Mouse (Mus musculus) cerebellum, postnatal 14 days (tissue): Measurements from ENCODE around the gene Atp13a3.
A peak's percentile ranks its signal among the peaks of the same experiment; 100 is the strongest.

ENCODE experiments used
- DNase-seq, 2 experiments: peaks; one replicate each; pipeline ENCODE4 v3.0.0; 2021; ENCODE audit warnings: mixed read lengths in 2 of 2

Gene Atp13a3

DNA sequence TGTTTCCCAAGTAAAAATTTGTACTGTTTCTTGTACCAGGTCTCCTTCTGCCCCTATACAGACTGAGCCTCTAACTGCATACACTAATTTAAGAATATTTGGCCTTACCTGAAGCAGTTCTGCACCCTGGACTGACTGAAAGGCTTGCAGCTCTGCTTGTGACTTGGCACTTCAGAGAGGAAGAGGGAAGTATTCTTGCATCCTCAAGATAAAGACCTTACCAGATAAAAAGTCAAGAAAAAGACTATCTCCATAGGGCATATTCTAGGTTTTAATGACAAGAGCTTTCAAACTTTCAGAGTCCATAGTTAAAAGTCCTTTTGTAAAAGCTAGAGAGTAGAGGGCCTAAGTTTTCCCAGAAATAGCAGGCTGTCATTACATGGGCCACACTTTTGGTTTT is 95.1 kb downstream of the Atp13a3 start, which contains the start of gene Gp5:
TSS of gene Gp5 (minus strand) at position 133 of the 400 bp plus-strand sequence.
- DNase-seq = no peak

DNA sequence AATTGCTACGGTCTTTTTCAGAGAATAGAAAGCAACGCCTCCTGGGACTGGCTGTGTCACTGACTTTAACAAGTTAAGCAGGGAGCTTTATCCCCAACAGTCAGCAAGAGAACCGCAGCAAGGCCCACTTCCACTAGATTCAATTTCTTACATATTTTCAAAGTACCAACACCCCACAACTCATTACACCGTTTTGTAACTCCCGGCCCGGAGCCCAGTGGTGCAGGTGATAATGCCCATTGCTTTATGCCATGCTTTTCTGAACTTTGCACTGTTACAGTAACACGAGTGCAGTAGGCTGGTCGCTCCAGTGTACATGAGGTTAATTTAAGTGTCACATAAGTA is 95.6 kb downstream of the Atp13a3 start:
- no peak for DNase-seq

DNA sequence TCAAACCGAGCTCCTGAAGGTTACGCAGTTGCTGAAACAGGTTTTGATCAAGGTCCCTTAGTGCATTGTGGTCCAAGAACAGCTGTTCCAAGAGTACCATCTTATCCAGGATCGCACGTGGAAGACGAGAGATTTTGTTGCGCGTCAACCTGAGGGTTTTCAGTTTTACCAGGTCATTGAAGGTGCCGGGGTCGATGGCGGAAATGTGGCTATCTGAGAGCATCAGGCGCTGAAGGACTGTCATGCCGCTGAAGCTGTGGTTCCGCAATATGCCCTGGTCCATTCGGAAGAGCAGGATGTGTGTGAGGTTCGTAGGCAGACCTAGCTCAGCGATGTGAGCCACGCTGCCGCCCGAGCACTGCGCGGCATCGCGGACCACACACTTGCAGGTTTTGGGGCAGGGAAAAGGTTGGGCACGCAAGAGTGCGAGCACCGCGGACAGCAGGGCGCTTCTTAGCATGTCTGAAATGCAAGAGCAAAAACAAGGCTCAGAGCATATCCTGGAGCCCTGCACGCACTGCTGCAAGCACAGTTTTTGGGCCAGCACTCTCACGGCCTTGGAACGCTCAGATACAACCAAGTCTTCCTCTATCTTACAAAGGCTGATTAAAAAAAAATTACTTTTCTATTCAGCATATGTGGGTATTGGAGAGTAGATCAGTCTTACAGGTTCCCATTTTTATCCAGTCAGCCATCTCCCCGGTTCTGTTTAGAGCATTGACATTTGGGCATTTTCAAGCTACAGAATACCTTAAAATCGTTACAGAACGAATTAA is 96.2 kb downstream of the Atp13a3 start:
- peak; percentile 25 to 31 for DNase-seq

DNA sequence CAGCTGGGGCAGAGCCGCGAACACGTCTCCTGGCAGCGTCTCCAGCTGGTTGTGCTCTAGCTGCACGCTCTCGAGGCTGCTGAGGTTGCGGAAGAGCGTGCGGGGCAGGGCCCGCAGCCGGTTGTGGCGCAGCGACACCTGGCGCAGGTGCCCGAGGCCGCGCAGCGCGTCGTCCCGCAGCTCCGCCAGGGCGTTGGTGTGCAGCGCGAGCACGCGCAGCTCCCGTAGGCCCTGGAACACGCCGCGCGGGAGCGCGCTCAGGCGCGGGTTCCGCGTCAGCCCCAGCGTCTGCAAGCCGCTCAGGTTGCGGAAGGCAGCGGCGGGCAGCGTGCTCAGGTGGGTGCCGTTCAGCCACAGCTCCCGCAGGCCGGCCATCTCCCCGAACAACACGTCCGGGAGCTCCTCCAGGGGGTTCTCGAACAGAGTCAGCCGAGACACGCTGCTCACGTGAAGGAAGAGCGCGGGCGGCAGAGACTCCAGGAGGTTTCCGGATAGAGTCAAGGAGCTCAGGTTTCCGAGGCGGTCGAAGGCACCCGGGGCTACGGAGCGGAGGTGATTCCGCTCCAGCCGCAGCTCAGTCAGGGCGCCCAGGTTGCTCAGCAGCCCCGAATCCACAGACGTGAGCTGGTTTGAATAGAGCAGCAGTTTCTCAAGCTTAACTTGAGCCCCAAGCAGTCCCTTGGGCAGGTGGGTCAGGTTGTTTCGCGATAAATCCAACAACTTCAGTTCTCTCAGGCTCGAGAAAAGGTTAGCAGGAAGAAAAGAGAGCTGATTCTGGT is 97.0 kb downstream of the Atp13a3 start:
- DNase-seq = peak; percentile 73 to 79

DNA sequence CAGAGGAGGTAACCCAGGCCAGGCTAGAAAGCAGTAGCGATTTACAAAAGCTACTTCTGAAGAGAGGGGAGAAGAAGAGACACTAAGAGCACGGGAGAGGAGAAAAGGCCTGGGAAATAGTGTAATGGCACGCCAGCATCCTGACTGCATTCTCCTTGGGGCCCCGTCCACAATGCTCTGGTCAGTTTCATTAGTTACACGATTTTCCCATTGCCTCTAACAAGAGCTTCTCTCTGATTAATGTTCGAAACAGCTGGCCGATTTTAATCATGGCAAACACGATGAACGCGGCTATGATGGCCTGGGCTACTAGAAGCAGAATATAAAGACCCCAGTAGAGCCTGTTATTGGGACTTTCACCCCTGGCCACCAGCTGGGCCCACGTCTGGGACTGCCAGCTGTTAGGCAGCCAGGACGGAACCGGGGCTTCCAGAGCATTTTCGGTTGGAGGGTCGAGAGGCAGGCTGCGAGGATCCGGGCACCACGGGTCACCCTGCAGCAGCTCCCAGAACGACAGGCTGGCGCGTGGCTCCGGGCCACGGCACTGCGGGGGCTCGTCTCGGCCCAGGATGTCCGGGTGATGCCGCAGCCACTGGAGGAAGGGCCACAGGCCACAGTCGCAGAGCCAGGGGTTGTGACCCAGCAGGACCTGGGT is 97.7 kb downstream of the Atp13a3 start:
- DNase-seq = no peak

DNA sequence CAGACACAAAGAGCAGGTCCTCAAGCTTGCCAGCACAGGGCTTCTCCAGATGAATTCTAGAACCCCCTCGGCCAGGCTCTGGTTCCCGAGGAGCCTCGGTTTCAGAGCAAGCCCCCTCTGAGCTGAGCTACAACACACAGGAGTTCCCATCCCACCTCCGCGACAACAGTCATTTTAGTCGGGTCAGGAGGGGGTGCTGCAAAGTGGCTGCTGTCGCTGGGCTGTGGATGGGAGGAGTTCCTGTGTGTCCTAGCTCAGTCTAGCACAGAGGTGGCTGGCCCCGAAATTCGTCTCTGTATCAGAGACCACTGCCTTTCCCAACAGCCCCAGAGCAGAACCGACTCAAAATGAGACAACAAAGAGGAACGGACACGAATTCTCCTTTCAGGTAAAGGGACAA is 98.5 kb downstream of the Atp13a3 start:
- no peak for DNase-seq

DNA sequence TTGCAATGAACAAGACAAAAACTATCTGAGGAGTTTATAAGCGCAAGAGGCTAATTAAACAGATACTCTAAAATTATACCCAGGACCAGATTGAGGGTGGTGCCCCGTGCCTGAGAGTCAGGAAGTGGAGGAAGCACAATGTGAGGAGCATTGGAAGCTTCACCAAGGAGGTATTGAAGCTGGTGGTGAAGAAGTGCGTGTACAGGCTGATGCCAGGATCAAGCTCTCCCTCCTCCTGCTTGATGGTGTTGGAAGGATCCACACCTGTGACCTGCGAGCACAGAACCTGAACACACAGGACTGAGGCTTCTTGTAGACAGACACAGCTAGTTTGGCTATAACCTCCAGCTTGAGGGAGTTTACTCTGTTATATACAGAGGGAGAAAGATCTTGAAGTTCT is 99.7 kb downstream of the Atp13a3 start:
- no peak for DNase-seq

DNA sequence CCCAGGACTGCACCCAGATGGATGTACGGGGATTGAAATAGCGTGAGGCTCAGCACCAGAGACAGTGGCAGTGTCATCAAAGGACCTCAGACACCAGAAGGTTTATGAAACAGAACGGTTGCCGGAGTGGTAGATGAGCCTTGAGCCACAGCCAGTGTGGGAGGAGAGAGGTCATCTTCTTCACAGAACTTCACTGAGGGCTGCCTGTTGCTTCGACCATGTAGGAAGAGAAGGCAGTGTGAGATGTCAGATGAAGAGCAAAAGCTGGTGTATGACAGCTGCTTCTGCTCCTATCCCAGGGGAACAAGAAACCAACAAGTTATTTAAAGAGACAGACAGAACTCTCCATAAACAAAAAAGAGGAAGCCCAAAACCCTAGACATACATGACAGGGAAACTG is 101.5 kb downstream of the Atp13a3 start:
- DNase-seq = no peak

DNA sequence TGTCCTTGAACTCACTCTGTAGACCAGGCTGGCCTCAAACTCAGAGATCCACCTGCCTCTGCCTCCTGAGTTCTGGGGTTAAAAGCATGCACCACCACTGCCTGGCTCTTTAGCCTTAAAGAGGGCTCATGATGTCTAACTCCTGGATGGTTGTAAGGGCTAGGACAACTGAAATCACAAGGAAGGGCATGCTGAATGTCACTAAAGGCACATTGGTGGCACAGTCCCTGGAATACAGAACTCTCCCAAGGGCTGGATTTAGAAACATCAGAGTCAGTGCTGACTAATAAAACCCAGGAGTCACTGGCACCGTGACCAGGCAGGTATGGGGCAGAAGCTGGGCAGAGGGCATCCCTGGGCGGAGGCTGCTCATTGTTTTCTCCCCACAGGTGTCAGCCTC is 102.4 kb downstream of the Atp13a3 start:
- DNase-seq = no peak

DNA sequence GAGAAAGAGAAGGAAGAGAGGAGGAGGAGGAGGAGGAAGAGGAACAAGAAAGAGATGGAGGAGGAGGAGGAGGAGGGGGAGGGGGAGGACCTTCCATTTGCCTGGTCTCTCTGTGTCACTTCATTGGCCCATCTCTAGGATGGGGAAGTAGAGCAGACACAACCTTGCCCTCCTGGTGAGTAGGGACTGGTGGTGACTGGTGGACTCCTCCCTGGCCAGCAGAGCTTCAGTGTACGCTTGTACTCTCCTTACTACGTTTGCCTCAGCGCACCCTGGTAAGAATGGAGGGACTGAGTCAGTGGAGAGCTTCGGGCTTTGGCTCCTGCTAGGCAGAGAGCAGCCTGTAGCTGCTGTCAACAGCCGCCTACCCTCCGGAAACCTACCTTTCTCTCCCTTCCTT is 103.1 kb downstream of the Atp13a3 start:
- DNase-seq = no peak

DNA sequence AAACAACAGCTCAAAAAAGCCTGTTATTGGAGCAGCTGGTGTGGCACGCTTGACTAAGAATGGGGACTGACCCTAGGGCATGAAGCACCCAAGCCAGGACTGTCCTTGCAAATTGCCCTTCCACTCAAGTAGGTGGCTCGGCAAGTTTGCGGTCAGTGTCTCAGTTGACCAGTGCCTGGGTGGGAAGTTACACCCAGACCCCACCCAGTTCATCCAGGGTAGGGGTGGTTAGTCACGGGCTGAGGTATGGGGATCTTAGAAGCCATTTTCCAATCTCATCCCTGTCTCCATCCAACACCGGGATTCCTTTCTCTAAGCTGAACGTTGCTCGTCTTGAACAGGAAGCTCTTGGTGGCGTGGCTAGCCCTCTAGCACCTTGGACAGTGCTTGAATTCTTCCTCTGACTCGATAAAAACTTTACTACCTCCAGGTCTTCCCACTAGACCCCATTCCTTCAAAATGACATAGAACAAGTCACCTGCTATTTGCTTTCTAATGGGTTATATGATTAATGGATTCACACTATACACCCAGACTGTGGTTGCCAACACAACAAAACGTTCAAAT is 106.0 kb downstream of the Atp13a3 start:
- DNase-seq = no peak

DNA sequence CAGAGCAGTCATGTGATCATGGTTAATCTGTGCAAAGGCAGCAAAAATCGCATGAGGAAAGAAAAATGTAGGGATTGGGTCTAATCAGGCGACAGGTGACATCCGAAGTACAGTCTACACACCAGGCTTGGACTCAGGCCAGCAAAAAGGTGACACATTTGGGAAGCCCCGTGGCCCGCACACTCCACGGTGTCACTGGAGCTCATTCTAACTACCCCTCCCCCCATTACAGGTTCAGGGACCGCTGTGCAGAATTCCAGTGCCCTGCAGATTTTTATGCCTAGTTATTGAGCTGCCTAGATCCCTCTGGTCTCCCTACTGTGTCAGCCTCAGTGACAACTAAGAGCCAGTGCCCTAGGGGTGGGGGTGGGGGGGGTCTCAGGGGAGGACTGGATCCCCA is 108.3 kb downstream of the Atp13a3 start:
- DNase-seq = no peak

DNA sequence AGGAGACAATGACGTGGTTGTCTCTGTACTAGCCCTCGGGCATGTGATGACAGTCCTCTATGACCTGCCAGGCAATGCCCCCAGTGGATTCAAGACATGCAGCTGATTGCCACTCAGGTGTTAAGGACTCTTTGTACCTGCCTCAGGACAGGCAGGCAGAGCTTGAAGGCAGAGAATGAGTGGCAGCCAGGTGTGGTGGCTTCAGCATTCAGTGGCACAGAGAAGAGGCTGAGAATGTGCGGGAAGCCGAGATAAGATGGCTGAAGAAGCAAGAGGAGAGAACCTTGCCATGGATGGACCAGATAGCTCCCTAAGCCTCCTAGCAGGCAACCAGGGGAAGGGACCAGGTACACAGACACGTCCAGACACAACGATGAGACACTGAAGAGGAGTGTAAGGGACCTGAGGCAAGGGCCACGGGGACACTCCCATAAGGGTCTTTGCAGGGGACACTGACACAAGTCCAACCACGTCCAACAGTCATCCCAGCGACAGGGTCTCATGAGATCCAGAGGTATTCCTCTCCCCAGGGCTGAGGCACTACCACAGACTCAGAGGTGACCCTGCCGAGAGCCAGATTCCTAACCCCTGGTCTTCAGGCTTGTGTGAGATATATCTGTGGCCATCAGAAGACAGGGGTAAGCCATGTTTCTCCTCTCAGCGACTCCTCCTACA is 109.0 kb downstream of the Atp13a3 start:
- no peak for DNase-seq

DNA sequence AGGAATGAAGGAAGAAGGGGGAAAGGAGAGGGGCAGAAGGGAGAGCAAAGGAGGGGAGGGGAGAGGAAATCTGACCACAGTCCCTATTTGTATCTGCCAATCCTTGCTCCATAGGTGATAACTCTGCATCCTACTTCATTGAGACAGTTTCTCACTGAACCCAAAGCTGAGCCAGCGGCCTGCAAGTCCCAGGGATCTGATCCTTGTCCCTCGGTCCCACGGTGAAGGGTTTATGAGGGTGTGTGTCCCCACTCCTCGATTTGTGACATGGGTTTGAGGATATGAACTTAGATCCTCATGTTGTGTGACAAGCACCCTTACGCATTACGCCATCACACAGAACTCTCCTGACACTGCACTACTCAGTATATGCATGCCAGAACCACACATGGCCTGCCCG is 110.7 kb downstream of the Atp13a3 start:
- no peak for DNase-seq

DNA sequence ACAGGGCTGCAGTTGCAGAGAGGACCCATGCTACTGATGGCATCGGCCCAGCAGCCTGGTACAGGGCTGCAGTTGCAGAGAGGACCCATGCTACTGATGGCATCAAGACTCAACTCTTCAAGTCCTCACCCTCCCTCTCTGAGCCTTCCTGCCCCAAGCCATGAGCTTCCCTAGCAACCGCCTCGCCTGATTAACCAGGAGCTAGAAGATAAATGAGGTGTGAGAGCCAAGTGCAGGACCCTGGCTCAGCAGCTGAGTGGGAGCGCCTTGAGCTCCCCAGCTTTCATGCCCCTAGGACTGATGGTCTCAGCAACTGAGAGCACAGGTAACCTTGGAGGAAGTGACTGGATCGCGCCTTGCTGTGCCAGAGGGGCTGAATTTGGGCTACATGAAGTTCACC is 115.3 kb downstream of the Atp13a3 start:
- DNase-seq = peak; percentile 54 to 58

DNA sequence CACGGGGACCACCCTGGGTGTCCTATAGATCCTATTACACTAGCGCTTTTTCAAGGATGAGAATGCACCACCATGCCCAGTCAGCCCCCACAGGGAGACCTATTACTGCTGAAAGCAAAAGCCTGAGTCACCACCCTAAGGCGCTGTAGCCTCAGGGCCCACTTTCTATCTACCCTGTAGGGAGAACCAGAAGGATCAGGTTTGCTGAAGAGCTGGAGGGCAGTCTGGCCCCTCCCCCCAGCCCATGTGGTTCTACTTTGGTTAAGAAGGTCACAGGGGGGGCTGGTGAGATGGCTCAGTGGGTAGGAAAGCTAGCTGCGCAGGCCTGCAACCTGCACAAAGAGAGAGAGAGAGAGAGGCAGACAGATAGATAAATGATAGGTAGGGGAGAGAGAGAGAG is 120.1 kb downstream of the Atp13a3 start:
- no peak for DNase-seq

DNA sequence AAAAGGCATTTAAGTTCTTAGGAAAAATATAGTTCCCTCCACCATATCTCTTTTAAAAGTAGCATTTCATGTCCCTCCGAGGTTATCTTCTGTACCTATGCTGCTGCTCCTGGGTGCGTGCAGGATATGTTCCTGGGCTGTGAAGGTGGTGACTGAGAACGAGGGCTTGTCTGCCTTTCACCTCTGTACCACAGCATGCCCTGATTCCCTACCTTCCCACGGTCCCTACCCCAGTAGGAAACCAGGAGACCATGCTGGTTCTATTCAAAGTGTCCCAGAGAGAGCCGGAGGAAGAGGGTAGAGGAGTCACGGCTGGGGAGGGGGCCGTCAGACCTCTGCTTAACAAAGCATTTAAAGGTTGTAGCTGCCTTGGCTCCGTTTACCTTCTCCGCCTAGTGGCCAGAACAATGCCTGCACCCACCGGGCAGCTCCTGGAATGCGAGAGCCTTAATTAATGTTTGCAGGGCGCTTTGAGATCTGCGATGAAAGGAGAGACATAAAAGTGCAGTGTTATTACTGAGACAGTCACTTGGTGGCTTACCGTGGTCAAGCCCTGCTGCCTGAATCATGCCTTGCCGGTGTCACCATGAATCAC is 121.9 kb downstream of the Atp13a3 start:
- peak; percentile 66 to 68 for DNase-seq

DNA sequence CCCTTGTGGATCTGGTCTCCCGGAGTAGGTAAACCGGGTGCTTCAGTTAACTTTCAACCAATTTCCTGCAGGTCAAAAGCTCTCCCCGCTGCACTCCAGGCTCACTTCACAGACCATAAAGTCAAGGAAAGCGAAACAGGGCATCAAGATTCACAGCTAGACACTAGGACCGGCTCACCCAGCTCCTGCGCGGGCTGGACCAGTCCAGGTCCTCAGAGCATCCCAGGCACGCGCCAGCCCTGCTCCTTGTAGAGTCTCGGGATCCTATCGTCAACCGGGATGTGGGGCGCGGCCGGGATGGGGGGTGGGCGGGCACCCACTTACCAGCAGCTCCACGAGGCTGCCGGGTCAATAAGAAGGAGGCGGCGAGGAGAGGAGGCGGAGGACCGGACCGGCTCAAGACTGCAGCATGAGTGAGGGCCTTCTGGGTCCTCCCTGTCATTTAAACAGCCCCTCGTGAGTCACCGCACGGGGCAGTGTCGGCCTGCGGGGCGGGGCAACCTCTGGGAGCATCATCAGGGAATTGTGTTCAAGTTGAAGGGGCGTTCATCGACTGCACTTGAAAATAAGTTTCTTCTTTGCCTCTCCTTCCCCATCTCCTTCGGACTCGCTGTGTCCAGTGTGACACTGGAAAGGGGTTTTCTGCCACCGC is 122.8 kb downstream of the Atp13a3 start, which contains the start of gene Lrrc15:
TSS of gene Lrrc15 (minus strand) at position 413 of the 652 bp plus-strand sequence.
- no peak for DNase-seq

DNA sequence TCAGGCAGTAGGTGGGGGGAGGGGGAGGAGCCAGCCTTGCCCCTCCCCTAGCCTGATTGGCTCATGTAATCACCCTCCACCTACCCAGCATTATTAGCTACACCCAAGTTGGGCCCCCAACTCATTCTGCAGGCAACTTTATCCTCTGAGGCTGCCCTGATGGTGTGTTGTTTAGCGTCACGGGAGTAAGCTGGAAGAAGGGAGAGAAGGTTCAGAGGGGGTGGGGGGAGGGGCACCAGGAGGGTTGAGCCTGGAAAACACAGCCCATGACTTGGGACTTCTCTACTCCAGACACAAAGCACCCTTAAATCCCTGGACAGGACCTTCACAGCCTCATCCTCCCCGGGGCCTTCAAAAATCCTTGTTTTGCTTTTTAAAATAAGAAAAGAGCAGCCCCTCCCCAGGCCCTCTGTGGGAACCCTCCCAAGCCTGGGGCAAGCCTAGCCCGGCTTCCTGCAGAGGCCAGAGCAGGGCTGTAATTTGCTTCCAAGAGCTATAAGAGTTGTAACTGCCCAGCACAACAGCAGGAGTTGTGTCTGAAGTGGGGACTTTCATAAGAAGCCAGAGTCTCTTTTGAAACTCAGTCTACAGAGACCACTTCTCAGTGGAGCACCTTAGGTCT is 125.0 kb downstream of the Atp13a3 start:
- DNase-seq = no peak

DNA sequence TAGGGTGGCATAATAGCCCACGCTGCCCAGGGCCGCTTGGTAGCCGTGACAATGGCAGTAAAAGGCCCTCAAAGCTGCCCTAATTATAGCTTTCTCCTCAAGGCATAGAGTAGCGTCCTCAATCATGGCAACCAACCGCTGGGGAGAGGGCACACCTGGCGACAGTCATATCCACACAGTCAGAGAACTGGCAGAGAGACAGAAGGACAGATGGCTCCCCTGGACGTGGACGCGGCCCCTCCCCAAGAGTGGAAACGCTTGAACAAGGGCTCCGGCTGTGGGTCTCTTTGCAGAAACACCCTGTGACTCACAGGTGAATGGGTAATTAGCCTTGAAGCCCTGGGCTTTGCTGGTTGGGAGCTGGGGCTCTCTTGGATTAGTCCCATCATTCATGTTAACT is 127.4 kb downstream of the Atp13a3 start:
- peak; percentile 47 to 57 for DNase-seq
